Mouse (Mus musculus) spleen, adult 2 months (tissue): ENCODE measurements around the gene Gstt1.

ENCODE experiments used
- CTCF ChIP-seq: fragments of 200-500 bp; IDR thresholded peaks from 2 replicates; pipeline ENCODE4 v1.5.1; 2011; ENCODE audit warnings: mild to moderate bottlenecking, inconsistent platforms; ENCODE audit not compliant: insufficient read depth, insufficient read length, insufficient replicate concordance; ENCODE audit errors: extremely low read depth
- POLR2A ChIP-seq: fragments of 200-500 bp; IDR thresholded peaks from 2 replicates; pipeline ENCODE4 v1.6.1; 2011; ENCODE audit warnings: low read depth, low read length, inconsistent platforms

GRCm38 (mm10) chr10:75763682-75764518, 34.5 kb downstream of the Gstt1 start, which contains the start of gene Cabin1:
- TF ChIP-seq POLR2A (peak; percentile 1), CTCF (no peak)
